Mouse (Mus musculus): ENCODE results near the gene Tut1.
"Not testable (repeated sequence)": the region's sequence is repeated elsewhere in the genome, so short reads cannot be mapped to it uniquely, and the experiment has no call there.

Tut1 gene

GRCm38 (mm10) chr19:8942276-8942964 is 11.2 kb upstream of the Tut1 start:
- peak; percentile 52 for DNase-seq (ENCODE audit: low read depth, low spot score)

- DNase-seq (ENCODE audit: low read depth, low spot score) = no peak
These were observed 10.6 kb upstream of the Tut1 start for GRCm38 (mm10) chr19:8943047-8943446.

GRCm38 (mm10) chr19:8944062-8944461 is 9.6 kb upstream of the Tut1 start:
- DNase-seq (ENCODE audit: low read depth, low spot score) = no peak

- peak; percentile 95 for DNase-seq (ENCODE audit: low read depth, low spot score)
These were observed 8.9 kb upstream of the Tut1 start for GRCm38 (mm10) chr19:8944750-8945149.

- DNase-seq (ENCODE audit: low read depth, low spot score) = no peak
These were observed 8.4 kb upstream of the Tut1 start for GRCm38 (mm10) chr19:8945251-8945650.

GRCm38 (mm10) chr19:8946929-8947328 is 6.7 kb upstream of the Tut1 start:
- no peak for DNase-seq (ENCODE audit: low read depth, low spot score)

GRCm38 (mm10) chr19:8950190-8950589 is 3.5 kb upstream of the Tut1 start:
- DNase-seq (ENCODE audit: low read depth, low spot score) = no peak

- no peak for DNase-seq (ENCODE audit: low read depth, low spot score)
These were observed 1.4 kb upstream of the Tut1 start for GRCm38 (mm10) chr19:8952241-8952640.

GRCm38 (mm10) chr19:8954171-8954570 is 524 bp downstream of the Tut1 start:
- no peak for DNase-seq (ENCODE audit: low read depth, low spot score)

- DNase-seq (ENCODE audit: low read depth, low spot score) = no peak
These were observed 8.6 kb downstream of the Tut1 start for GRCm38 (mm10) chr19:8962256-8962655.

DNA sequence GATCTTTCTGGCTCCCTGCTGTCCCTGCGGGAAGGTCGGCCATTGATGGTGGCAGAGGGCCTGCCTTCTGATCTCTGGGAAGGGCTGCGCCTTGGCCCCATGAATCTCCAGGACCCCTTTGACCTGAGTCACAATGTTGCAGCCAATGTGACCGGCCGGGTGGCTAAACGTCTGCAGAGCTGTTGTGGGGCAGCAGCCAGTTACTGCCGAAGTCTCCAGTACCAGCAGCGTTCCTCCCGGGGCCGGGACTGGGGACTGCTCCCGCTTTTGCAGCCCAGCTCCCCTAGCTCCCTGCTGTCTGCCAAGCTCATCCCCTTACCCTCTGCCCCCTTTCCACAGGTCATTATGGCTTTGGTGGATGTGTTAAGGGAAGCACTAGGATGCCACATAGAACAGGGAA is 11.4 kb downstream of the Tut1 start:
- no peak for DNase-seq (ENCODE audit: low read depth, low spot score)

- DNase-seq (ENCODE audit: low read depth, low spot score) = no peak
These were observed 12.1 kb downstream of the Tut1 start for GRCm38 (mm10) chr19:8965771-8966170.

DNA sequence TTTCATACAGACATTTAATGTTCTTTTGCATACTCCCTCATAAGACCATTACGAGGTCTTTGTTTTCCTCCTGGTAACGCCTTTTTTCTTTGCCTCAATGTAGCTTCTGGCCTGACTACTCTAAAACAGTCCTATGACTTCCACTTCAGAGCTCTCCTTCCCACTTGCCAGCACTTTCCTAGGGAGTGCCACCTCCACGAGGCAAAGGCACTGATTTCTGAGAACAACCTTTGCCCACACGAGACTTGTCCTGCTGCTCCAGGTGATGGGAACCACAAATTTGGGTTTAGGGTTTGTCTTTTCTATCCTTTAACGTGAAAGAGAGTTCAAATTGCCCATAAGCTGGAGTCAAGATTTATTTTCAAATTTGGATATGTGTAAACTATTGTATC is 12.5 kb downstream of the Tut1 start:
- DNase-seq (ENCODE audit: low read depth, low spot score) = no peak

GRCm38 (mm10) chr19:8966590-8967372 is 13.1 kb downstream of the Tut1 start, which contains the start of gene Eef1g:
Gene Eef1g, plus strand, starts transcription at chr19:8967041.
- DNase-seq (ENCODE audit: low read depth, low spot score) = peak; percentile 100

DNA sequence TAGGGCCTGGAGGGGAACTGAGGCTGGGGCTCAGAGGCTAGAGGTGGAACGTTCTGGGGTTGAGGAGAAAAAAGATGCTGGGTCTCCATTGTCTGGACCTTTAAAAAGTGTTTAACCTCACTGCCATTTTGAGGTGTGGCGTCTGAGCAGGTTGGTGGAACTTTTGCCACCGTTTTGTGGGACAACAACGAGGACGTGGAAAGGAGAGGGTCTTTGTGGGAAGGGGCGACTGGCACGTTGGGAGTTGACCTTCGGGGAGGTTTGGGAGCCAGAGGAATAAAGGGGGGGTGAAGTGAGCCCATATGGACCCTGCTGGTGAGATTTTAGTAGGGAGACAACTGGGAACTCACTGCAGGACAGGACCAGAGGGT is 13.7 kb downstream of the Tut1 start:
- DNase-seq (ENCODE audit: low read depth, low spot score) = no peak

DNA sequence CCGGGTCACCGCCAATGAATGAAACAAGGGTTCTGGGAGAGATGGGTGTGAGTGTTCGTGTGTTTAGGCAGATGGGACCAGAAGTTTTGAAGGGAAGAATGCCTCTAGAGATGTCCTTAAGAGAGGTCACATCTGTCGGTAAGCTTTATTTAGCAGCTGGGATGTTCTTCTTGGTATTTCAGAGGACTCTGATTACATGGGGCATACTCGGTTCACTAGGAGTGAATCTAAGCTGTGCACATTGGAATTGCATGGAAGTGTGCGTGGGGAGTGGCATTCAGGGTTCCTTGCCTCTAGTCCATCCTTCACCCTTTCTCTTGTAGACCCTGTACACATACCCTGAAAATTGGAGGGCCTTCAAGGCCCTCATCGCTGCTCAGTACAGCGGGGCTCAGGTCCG is 14.2 kb downstream of the Tut1 start:
- no peak for DNase-seq (ENCODE audit: low read depth, low spot score)

GRCm38 (mm10) chr19:8972491-8972890 is 18.8 kb downstream of the Tut1 start:
- DNase-seq (ENCODE audit: low read depth, low spot score) = not testable (repeated sequence)

DNA sequence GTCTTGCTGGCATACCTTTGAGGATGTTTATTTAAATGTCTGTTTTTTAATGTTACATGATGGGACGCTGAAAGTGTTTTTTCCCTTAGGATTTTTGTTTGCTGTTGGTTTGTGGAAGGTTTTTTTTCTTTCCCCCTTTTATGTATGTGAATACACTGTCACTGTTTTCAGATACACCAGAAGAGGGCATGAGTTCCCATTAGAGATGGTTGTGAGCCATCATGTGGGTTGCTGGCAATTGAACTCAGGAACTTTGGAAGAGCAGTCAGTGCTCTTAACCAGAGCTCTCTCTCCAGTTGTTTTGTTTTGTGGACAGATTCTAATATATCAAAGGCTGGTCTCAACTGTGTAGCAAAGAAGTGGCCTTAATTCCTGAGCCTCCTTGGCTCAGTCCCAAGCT is 21.0 kb downstream of the Tut1 start:
- DNase-seq (ENCODE audit: low read depth, low spot score) = no peak

- no peak for DNase-seq (ENCODE audit: low read depth, low spot score)
These were observed 21.8 kb downstream of the Tut1 start for GRCm38 (mm10) chr19:8975491-8975890.

GRCm38 (mm10) chr19:8976535-8976934 is 22.9 kb downstream of the Tut1 start:
- DNase-seq (ENCODE audit: low read depth, low spot score) = peak; percentile 79

DNA sequence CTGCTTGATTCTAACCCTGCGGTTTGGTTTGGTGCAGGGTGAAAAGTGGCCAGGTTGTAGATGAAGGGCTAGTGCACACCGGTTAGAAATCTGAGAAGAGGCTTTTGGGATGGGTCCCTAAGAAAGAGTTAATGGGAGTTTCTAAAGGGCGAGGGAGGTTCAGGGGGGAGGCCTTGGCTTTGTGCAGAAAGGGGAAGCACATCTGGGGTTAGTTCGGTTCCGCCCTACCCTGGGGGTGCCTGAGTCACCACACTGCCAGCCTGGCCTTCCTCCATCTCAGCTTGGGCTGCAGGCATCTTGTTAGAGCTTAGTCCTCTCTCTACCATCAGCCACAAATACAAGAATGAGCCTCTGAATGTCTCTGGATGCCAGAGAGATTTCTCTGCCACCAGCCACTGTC is 27.1 kb downstream of the Tut1 start:
- peak; percentile 48 for DNase-seq (ENCODE audit: low read depth, low spot score)

DNA sequence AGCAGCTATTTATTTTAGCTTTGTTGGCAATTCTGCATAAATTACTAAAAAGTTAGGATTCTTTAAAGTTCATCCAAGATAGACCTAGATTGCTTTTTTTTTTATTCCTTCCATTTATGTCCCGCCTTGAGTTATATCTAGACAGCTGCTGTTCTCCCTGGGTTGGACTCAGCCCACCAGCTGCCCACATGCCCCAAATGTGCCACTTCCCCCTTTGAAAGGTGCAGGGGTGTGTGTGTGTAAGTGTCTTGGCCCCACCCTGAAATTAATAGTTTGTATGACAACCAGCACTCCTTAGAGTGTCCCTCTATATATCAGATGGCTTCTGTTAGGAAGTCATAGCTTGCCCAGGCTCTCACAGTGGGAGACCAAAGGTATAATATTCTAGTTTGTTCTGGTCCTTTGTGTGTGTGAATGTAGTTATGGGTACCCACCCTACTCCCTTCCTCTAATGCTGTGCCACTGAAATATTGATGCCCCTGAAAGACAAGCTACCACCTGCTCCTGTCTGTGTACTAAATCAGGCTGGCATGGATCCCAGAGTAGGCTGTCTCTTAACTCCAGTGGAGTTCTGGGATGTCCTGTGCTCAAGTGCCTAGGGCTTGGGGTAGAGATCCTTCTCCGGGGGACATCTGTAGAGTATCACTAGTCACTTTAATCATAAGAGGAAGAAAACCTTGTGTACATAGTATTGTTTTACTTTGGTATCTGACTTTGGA is 28.0 kb downstream of the Tut1 start:
- DNase-seq (ENCODE audit: low read depth, low spot score) = no peak

All from R1 (cell line).